Mouse (Mus musculus): ENCODE results near the gene Doc2a. TPM values are rescaled to one million over a fixed set of nuclear protein-coding genes. Genes with fewer than 3 reads are reported as not detected.

The Doc2a gene
- polyA plus RNA-seq, 1 experiment: not detected

DNA sequence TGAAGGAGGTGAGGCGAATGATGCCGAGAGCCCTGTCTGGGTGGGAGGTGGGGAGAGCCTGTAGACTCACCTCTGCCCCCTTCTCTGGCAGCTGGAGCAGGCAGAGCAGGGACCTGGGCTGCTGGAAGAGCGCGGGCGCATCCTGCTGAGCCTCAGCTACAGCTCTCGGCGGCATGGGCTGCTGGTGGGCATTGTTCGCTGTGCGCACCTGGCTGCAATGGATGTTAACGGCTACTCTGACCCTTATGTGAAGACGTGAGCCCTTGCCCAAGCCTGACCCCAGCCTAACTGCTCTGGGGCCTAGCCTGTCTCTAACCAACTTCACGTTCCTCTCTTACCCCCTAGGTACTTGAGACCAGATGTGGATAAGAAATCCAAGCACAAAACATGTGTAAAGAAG is 4.0 kb downstream of the Doc2a start:
- peaks cover 8% of the 10 kb centered on the region for H3K36me3 ChIP-seq (ENCODE audit: control insufficient read depth, insufficient read depth)
- TF ChIP-seq POLR2AphosphoS2 (IDR thresholded peaks at IDR 0.05; ENCODE audit: insufficient read length, low read depth) (peak; percentile 92), MYOG (IDR thresholded peaks at IDR 0.05; ENCODE audit: control insufficient read depth in 1 of 3, insufficient read depth in 1 of 3, insufficient read length in 2 of 3, low read depth in 2 of 3) (no peak), TCF12 (IDR thresholded peaks at IDR 0.05; ENCODE audit: insufficient read depth, poor library complexity, severe bottlenecking) (no peak), MYOD1 (IDR thresholded peaks at IDR 0.05; ENCODE audit: control insufficient read depth in 1 of 3, insufficient read length in 2 of 3, low read depth in 2 of 3) (no peak), MAX (IDR thresholded peaks at IDR 0.05; ENCODE audit: low read depth) (no peak), SRF (IDR thresholded peaks at IDR 0.05; ENCODE audit: control insufficient read depth, insufficient read length, low read depth) (no peak), CEBPB (IDR thresholded peaks at IDR 0.05; ENCODE audit: insufficient read depth, poor library complexity, severe bottlenecking) (no peak), POLR2A (IDR thresholded peaks at IDR 0.05; ENCODE audit: insufficient read length, low read depth) (peak; percentile 22), REST (IDR thresholded peaks at IDR 0.05; ENCODE audit: insufficient read depth, insufficient read length) (no peak), E2F4 (IDR thresholded peaks at IDR 0.05; ENCODE audit: insufficient read depth) (no peak), USF1 (IDR thresholded peaks at IDR 0.05; ENCODE audit: low read depth) (no peak)
- H3K79me2 ChIP-seq (ENCODE audit: control insufficient read depth, insufficient read depth): no peaks in the 10 kb centered on the region
- no peak overlapping the region for H3K4me2 ChIP-seq (ENCODE audit: low read depth)
- H3ac ChIP-seq (ENCODE audit: control insufficient read depth, insufficient read length): no peak overlapping the region
- H3K27me3 ChIP-seq (ENCODE audit: control insufficient read depth, insufficient read depth, insufficient read length): peaks cover 22% of the 10 kb centered on the region
- no peak overlapping the region for H3K4me3 ChIP-seq

DNA sequence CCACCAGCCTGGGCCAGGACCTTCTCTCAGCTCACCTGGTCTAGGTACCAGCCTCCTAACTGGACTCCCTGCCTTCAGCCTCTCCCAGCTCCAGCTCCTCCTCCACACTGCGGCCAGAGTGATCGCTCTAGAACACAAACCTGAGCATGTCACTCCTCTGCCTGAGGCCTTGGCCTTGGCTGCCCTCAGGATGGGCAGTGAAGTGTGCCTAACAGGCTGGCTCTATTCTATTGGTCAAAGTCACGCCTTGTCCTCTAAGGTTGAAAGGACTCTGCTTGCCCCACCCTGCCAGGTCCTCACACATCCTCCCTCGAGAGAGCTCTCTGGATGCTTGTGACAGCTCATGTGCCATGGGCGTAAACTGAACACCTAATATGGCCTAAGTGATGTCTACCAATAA is 6.2 kb downstream of the Doc2a start:
- Histone ChIP-seq H3K79me2 (ENCODE audit: control insufficient read depth, insufficient read depth) (no peaks in the 10 kb centered on the region), H3K36me3 (ENCODE audit: control insufficient read depth, insufficient read depth) (peaks cover 8% of the 10 kb centered on the region), H3ac (ENCODE audit: control insufficient read depth, insufficient read length) (no peak overlapping the region), H3K4me2 (ENCODE audit: low read depth) (no peak overlapping the region), H3K27me3 (ENCODE audit: control insufficient read depth, insufficient read depth, insufficient read length) (peaks cover 7% of the 10 kb centered on the region), H3K4me3 (no peak overlapping the region)
- TF ChIP-seq USF1 (IDR thresholded peaks at IDR 0.05; ENCODE audit: low read depth) (no peak), TCF12 (IDR thresholded peaks at IDR 0.05; ENCODE audit: insufficient read depth, poor library complexity, severe bottlenecking) (no peak), CEBPB (IDR thresholded peaks at IDR 0.05; ENCODE audit: insufficient read depth, poor library complexity, severe bottlenecking) (no peak), POLR2AphosphoS2 (IDR thresholded peaks at IDR 0.05; ENCODE audit: insufficient read length, low read depth) (no peak), REST (IDR thresholded peaks at IDR 0.05; ENCODE audit: insufficient read depth, insufficient read length) (no peak), E2F4 (IDR thresholded peaks at IDR 0.05; ENCODE audit: insufficient read depth) (no peak)

DNA sequence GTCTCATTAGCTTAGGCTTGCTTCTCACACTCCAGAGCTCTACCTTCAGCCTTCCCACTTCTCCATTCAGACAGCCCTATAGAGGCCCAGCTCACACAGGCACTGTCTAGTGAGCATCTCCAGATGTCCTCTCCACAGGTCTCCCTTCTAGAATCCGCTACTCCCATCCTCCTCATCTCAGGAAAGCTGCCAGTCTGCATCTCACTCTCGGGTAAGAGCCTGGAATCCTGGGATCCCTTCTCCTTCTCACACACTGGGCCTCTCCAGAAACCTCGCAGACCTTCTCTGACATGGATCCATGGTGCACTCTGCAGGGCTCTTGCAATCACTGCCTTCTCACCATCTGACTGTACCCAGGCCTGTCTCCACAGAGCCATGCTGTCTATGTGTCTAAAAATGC is 8.4 kb downstream of the Doc2a start:
- Histone ChIP-seq H3K4me3 (no peak overlapping the region), H3K36me3 (ENCODE audit: control insufficient read depth, insufficient read depth) (peaks cover 8% of the 10 kb centered on the region), H3K79me2 (ENCODE audit: control insufficient read depth, insufficient read depth) (peaks cover 3% of the 10 kb centered on the region), H3K4me2 (ENCODE audit: low read depth) (no peak overlapping the region), H3K27me3 (ENCODE audit: control insufficient read depth, insufficient read depth, insufficient read length) (no peaks in the 10 kb centered on the region), H3ac (ENCODE audit: control insufficient read depth, insufficient read length) (no peak overlapping the region)
- no peak for TF ChIP-seq USF1 (IDR thresholded peaks at IDR 0.05; ENCODE audit: low read depth)
- no peak for TF ChIP-seq TCF3 (IDR thresholded peaks at IDR 0.05; ENCODE audit: insufficient read length, low read depth)
- TF ChIP-seq REST (IDR thresholded peaks at IDR 0.05; ENCODE audit: insufficient read depth, insufficient read length): no peak
- no peak for TF ChIP-seq MYOD1 (IDR thresholded peaks at IDR 0.05; ENCODE audit: control insufficient read depth in 1 of 3, insufficient read length in 2 of 3, low read depth in 2 of 3)
- TF ChIP-seq POLR2AphosphoS2 (IDR thresholded peaks at IDR 0.05; ENCODE audit: insufficient read length, low read depth): no peak
- no peak for TF ChIP-seq E2F4 (IDR thresholded peaks at IDR 0.05; ENCODE audit: insufficient read depth)
- TF ChIP-seq MAX (IDR thresholded peaks at IDR 0.05; ENCODE audit: low read depth): no peak
- TF ChIP-seq POLR2A (IDR thresholded peaks at IDR 0.05; ENCODE audit: insufficient read length, low read depth): no peak
- no peak for TF ChIP-seq CEBPB (IDR thresholded peaks at IDR 0.05; ENCODE audit: insufficient read depth, poor library complexity, severe bottlenecking)
- no peak for TF ChIP-seq MYOG (IDR thresholded peaks at IDR 0.05; ENCODE audit: control insufficient read depth in 1 of 3, insufficient read depth in 1 of 3, insufficient read length in 2 of 3, low read depth in 2 of 3)
- TF ChIP-seq SRF (IDR thresholded peaks at IDR 0.05; ENCODE audit: control insufficient read depth, insufficient read length, low read depth): no peak
- TF ChIP-seq TCF12 (IDR thresholded peaks at IDR 0.05; ENCODE audit: insufficient read depth, poor library complexity, severe bottlenecking): no peak

DNA sequence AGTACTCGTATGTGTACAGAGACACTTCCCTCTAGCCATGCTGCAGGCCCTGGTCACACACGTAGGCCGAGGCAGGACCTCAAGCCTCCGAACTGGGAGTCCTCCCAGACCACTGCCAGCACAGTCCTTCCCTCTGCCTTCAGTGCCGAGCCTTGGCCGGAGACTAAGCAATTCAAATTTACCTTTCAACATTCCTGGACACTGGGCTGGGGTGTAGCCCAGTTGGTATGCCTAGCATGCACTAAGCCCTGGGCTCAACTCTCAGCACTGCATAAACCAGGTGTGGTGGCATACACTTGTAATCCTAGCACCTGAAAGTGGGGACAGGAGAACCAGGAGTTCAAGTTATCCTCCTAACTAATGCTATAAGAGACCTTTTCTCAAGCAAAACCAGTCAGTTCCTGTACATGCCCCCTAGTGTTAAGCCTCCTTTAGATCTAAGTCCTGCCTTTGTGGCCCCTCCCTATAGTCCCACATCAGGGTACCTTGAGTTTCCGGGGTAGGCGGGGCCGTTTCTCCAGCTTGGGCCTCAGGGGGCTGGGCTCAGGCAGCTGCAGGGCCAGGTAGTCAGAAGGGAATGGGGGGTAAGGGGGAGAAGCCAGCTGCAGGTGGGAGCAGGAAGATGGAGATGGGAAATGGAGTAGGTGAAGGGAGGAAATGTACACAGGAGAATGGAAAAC is 9.7 kb downstream of the Doc2a start:
- Histone ChIP-seq H3K4me3 (no peak overlapping the region), H3ac (ENCODE audit: control insufficient read depth, insufficient read length) (no peak overlapping the region), H3K79me2 (ENCODE audit: control insufficient read depth, insufficient read depth) (peaks cover 12% of the 10 kb centered on the region), H3K27me3 (ENCODE audit: control insufficient read depth, insufficient read depth, insufficient read length) (no peaks in the 10 kb centered on the region), H3K36me3 (ENCODE audit: control insufficient read depth, insufficient read depth) (peaks cover 8% of the 10 kb centered on the region), H3K4me2 (ENCODE audit: low read depth) (no peak overlapping the region)
- TF ChIP-seq E2F4 (IDR thresholded peaks at IDR 0.05; ENCODE audit: insufficient read depth) (no peak), TCF12 (IDR thresholded peaks at IDR 0.05; ENCODE audit: insufficient read depth, poor library complexity, severe bottlenecking) (no peak), MYOG (IDR thresholded peaks at IDR 0.05; ENCODE audit: control insufficient read depth in 1 of 3, insufficient read depth in 1 of 3, insufficient read length in 2 of 3, low read depth in 2 of 3) (no peak), USF1 (IDR thresholded peaks at IDR 0.05; ENCODE audit: low read depth) (no peak), CEBPB (IDR thresholded peaks at IDR 0.05; ENCODE audit: insufficient read depth, poor library complexity, severe bottlenecking) (no peak), TCF3 (IDR thresholded peaks at IDR 0.05; ENCODE audit: insufficient read length, low read depth) (no peak), POLR2A (IDR thresholded peaks at IDR 0.05; ENCODE audit: insufficient read length, low read depth) (no peak), MAX (IDR thresholded peaks at IDR 0.05; ENCODE audit: low read depth) (no peak), REST (IDR thresholded peaks at IDR 0.05; ENCODE audit: insufficient read depth, insufficient read length) (no peak), MYOD1 (IDR thresholded peaks at IDR 0.05; ENCODE audit: control insufficient read depth in 1 of 3, insufficient read length in 2 of 3, low read depth in 2 of 3) (no peak), POLR2AphosphoS2 (IDR thresholded peaks at IDR 0.05; ENCODE audit: insufficient read length, low read depth) (no peak), SRF (IDR thresholded peaks at IDR 0.05; ENCODE audit: control insufficient read depth, insufficient read length, low read depth) (no peak)

Measured in myocyte (in vitro differentiated cells).